Mouse (Mus musculus): ENCODE measurements around the gene Harbi1.

The Harbi1 gene

DNA sequence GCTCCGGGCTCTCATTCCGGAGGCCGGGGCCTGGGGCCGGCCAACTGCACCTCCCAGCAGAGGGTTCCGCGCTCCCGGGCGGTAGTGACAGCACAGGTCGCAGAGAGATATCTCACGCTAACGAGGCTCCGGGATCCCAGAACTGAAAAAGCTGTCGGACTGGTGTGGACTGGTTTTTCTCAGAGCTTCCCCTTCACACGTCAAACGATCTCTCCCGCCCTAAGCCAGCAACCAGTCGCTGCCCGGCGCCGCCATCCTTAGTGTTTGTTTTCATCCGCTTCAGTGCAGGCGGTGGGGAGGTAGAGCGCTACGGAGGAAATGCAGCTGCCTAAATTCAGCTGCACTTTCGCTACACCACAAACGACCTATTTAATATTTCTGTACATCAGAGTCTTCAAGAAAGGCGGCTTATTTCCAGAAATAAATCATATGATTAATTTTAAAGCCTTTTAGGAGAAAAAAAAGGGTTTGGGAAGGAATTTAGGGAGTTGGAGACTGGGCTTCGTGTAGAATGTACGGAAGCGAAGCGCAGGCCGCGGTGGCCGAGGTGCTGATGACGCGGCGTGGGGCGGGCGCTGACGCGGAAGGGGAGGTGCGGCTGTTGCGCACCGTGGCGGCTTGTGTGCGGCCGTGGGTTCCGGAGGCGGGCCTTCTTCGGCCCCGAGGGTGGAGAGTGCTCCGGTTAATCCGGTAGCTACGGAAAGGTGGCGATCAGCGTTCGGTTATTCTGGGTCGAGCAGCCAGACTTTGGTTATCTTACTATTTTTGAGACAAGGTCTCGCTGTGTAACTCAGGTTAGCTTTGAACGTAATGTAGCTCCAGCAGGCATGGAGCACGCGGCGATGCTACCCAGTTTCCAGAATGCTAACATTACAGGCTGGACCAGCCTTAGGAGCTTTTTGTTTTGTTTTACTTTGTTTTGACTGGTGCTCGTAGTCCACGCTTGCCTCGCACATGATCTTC lies at the start of gene Harbi1, which contains the start of gene Atg13:
Gene Harbi1, plus strand, starts transcription at position 581 of the 963 bp plus-strand sequence.
Gene Atg13, minus strand, starts transcription at position 305 of the 963 bp plus-strand sequence.
- in situ Hi-C loops (cut with MboI; ENCODE audit: low sequenced_read_pairs), result no loop called here

- in situ Hi-C loops (cut with MboI; ENCODE audit: low sequenced_read_pairs), result no loop called here
Measured at GRCm38 (mm10) chr2:91660981-91661380, 49.7 kb upstream of the Harbi1 start.

- in situ Hi-C loops (cut with MboI; ENCODE audit: low sequenced_read_pairs), result no loop called here
Measured at GRCm38 (mm10) chr2:91664780-91665179, 45.9 kb upstream of the Harbi1 start.

DNA sequence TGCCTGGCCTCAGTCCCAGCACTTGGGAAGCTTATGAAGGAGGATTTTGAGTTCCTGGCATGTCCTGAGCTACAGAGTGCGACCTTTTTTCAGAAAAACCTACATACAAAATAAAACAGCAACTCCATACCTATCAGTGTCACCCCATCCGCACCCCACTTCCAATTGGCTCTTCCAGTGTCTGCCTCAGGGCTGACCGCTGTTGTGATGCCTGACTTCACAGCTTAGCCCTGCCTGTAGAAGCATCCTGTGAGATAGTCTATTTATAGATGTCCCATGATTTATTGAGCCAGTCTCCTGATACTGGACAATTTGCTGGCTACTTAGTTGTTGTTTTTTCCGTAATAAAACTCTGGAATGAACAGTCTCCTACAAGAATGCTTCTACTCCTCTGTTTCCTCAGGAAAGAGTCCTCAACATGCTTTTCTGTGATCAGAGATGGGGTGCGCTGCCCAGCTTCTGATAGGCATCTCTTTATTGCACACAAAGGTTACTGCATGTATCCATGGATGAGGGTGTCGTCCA lies 44.2 kb upstream of the Harbi1 start:
- in situ Hi-C loops (cut with MboI; ENCODE audit: low sequenced_read_pairs), result no loop called here

DNA sequence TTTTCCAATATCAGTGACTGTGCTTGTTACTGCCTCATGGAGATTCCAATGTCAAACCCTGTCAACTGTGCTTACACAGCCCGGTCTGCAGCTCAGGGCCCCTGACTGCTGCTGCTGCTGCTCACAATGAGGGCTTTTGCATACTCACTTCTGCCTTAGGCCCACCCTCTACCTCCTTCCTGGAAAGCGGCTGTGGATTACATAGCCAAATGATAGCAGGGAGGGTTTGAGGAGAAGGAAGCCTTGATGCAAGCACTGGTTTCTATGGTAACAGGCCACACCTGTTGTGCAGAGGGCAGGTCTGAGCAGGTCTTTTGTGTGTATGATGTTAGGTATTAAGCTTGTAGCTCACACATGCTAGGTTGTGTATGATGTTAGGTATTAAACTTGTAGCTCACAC lies 42.9 kb upstream of the Harbi1 start:
- in situ Hi-C loops (cut with MboI; ENCODE audit: low sequenced_read_pairs), result no loop called here

- in situ Hi-C loops (cut with MboI; ENCODE audit: low sequenced_read_pairs), result no loop called here
Measured at GRCm38 (mm10) chr2:91669326-91669725, 41.3 kb upstream of the Harbi1 start.

DNA sequence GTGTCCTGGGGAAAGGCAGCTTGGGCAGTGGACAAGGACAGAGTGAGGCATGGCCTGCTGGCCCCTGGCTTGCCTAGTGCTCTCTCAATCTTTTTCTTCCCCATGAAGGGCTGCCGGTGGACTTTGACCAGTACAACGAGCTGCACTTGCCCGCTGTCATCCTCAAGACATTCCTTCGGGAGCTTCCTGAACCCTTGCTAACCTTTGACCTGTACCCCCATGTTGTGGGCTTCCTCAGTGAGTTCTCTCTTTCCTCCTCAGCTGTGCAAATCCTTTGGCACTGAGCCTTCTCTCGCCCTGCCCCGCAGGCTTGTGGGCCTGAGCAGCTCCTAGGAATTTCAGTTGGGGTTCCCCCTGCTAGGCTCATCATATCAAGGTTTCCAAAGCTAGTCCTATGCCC lies 40.6 kb upstream of the Harbi1 start:
- in situ Hi-C loops (cut with MboI; ENCODE audit: low sequenced_read_pairs), result no loop called here

GRCm38 (mm10) chr2:91673587-91673986 lies 37.1 kb upstream of the Harbi1 start:
- in situ Hi-C loops (cut with MboI; ENCODE audit: low sequenced_read_pairs), result no loop called here

GRCm38 (mm10) chr2:91674895-91675294 lies 35.8 kb upstream of the Harbi1 start:
- in situ Hi-C loops (cut with MboI; ENCODE audit: low sequenced_read_pairs), result no loop called here

DNA sequence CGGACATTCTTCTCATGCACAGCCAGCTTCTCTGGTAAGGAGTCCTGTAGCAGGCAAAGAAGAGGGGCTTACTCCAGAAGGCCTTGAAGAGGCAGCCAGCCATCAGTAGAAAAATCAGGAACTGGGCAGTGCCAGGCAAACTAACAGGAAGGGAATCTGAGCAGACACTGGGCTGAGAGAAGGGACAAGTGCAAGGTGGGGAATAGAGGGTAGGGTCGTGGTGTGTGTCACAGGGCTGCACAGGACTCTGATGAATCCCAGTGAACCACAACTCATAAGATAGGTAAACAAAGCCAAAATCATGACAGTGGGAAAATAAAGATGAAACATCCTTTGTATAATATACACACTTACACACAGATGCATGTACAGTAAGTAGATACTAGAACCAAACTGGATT lies 34.2 kb upstream of the Harbi1 start:
- in situ Hi-C loops (cut with MboI; ENCODE audit: low sequenced_read_pairs), result no loop called here

DNA sequence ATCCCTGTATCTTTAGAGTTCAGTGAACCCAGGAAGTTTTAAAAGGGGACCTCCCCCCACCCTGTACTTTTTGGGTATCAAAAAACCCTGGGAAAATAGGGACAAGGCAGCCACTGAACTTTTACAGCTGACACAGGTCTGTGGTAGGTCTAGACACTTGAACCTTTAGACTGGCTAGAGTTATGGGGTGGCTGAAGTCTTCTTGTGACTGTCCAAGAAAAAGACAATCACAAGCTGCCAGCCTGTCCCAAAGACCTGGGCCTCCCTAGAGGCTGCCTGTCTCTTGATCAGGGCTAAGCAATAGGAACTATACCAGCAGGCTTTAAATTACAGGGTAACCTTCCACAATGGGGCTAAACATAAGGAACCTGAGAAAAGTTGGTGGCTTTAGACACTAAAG lies 33.7 kb upstream of the Harbi1 start:
- in situ Hi-C loops (cut with MboI; ENCODE audit: low sequenced_read_pairs), result no loop called here

DNA sequence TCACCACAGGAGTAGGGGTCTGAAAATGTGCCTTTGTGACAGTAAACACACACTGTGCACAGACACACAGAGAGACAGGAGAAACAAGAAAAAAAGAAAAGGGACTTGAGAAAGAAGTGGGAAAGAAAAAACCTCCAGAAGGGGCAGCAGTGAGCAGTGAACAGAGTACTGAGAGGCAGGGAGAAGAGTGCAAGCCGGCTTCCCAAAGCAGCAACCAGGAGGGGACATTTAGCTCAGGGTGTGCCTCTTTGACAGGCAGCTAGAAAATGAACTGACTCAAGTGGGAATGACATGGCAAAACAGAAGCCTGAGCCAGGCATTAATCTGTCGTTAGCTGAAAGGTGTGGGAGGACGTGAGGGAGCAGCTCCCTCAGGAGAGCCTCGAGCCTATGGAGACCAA lies 27.8 kb upstream of the Harbi1 start:
- in situ Hi-C loops (cut with MboI; ENCODE audit: low sequenced_read_pairs), result no loop called here

- in situ Hi-C loops (cut with MboI; ENCODE audit: low sequenced_read_pairs), result no loop called here
Measured at GRCm38 (mm10) chr2:91683919-91684318, 26.7 kb upstream of the Harbi1 start.

DNA sequence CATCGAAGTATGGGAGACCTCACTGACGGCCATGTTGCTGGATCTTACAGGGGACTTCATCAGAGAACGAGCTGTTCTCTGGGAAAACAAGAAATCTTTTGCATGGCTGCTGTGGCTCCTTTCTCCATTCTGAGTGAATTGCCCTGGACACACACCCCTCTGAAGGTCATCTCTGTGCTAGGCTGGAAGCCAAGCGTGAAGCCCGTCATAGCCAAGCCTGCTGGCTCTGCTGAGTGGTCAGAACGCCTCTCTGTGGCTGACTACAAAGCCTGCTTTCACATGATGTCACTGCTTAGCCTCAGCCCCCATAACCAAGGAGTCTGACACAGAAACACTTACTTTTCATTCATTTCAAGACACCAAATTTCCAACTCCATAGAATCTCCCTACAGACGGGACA lies 21.2 kb upstream of the Harbi1 start:
- in situ Hi-C loops (cut with MboI; ENCODE audit: low sequenced_read_pairs), result no loop called here

- in situ Hi-C loops (cut with MboI; ENCODE audit: low sequenced_read_pairs), result no loop called here
Measured at GRCm38 (mm10) chr2:91695436-91696224, 15.0 kb upstream of the Harbi1 start.

DNA sequence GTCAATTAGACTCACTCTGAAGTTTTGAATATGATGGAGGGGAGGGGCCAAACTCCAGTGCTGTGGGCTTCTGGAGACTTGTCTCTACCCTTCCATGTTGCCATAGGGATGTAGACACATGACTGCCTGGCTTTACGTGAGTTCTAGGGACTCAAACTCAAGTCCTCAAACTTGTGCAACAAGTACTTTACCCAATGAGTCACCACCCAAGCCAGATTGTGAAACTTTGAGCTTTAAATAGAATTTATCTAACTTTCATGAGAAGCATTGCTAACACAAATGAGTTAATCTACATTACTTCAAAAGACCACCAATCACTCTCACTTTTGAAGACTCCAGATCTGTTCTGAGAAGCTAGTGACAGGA lies 14.4 kb upstream of the Harbi1 start:
- in situ Hi-C loops (cut with MboI; ENCODE audit: low sequenced_read_pairs), result no loop called here

- in situ Hi-C loops (cut with MboI; ENCODE audit: low sequenced_read_pairs), result no loop called here
Measured at GRCm38 (mm10) chr2:91699225-91699624, 11.4 kb upstream of the Harbi1 start.

DNA sequence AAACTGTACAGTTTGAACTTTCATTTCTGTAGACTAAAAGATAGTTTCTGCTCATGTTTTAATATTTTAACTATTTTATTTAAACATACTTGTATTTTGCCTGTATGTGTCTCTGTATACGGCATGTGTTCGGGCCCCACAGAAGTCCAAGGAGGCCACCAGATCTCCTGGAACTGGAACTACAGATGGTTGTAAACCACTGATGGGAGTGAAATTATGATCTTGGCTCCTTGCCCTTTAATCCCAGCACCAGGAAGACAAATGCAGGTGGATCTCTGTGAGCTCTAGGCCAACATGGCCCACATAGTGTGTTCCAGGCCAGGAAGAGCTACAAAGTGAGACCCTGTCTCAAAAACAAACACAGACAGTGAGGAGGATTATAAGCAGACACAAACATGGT lies 9.3 kb upstream of the Harbi1 start:
- in situ Hi-C loops (cut with MboI; ENCODE audit: low sequenced_read_pairs), result no loop called here

GRCm38 (mm10) chr2:91705736-91706135 lies 4.9 kb upstream of the Harbi1 start:
- in situ Hi-C loops (cut with MboI; ENCODE audit: low sequenced_read_pairs), result no loop called here

DNA sequence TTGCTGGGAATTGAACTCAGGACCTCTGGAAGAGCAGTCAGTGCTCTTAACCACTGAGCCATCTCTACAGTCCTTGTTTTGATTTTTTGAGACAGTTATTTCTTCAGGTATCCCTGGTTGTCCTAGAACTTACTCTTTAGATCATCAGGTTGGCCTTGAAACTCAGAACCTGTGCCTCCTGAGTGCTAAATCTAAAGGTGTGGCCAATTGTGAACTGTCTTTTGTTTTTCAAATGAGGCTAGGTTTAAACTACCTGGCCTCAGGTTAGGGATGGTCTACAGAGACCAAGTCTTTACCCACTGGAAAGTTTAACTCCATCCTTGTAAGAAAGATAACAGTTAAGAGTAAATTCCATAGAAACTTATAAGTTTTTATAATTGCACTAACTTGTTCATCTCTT lies 4.2 kb upstream of the Harbi1 start:
- in situ Hi-C loops (cut with MboI; ENCODE audit: low sequenced_read_pairs), result no loop called here

DNA sequence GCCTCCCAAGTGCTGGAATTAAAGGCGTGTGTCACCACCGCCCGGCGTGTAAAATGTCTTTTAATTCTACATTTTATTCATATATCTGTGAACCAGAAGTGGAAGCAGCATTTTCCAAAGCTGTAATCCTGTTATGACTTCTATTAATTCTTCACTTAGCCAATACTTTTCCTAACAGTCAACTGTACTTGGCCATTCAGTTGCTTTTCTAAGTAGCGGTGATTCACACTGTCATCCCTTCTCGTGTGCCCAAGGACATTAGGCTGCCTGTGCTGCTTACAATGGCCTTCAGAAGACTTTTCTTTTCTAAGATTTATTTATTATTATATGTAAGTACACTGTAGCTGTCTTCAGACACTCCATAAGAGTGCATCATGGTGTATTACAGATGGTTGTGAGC lies 2.3 kb upstream of the Harbi1 start:
- in situ Hi-C loops (cut with MboI; ENCODE audit: low sequenced_read_pairs), result no loop called here

Measured in CH12F3 (cell line).